Mouse (Mus musculus): ENCODE results near the gene Dtnbp1. TPM values are rescaled to one million over a fixed set of nuclear protein-coding genes. Genes with fewer than 3 reads are reported as not detected.
A peak's percentile ranks its signal among the peaks of the same experiment; 100 is the strongest.

Gene Dtnbp1
- total and polyA plus RNA-seq, 2 experiments = 32.5 to 57.4 TPM

- 91% methylated on average over 6 of the region's 6 CpGs for WGBS
- H3K27me3 ChIP-seq (ENCODE audit: control insufficient read depth, insufficient read depth, low read length) = no peaks in the 10 kb centered on the region
- no peak for DNase-seq (ENCODE audit: extremely low read depth, low read depth, low spot score)
- H3K36me3 ChIP-seq (ENCODE audit: control insufficient read depth, insufficient read depth, low read length) = no peaks in the 10 kb centered on the region
- H3K4me3 ChIP-seq (ENCODE audit: insufficient read depth, low read depth, low read length) = no peak overlapping the region
- no peak overlapping the region for H3K9ac ChIP-seq (ENCODE audit: low read depth, low read length)
- no peaks in the 10 kb centered on the region for H3K4me1 ChIP-seq (ENCODE audit: control insufficient read depth, insufficient read depth, low read length)
- no peak overlapping the region for H3K27ac ChIP-seq (replicated peaks; ENCODE audit: insufficient read depth, low read depth, low read length)
- no peaks in the 10 kb centered on the region for H3K79me2 ChIP-seq (ENCODE audit: control insufficient read depth, insufficient read depth, low read length)
- no peak for TF ChIP-seq CTCF (IDR thresholded peaks at IDR 0.05; ENCODE audit: low read depth, low read length)
- TF ChIP-seq POLR2A (IDR thresholded peaks at IDR 0.05; ENCODE audit: extremely low read depth, insufficient read depth, low read length) = no peak
Measured at GRCm38 (mm10) chr13:45007726-45008125, 5.8 kb upstream of the Dtnbp1 start.

GRCm38 (mm10) chr13:45006483-45006882 is 4.5 kb upstream of the Dtnbp1 start:
- no peak for DNase-seq (ENCODE audit: extremely low read depth, low read depth, low spot score)
- H3K4me3 ChIP-seq (ENCODE audit: insufficient read depth, low read depth, low read length) = no peak overlapping the region

GRCm38 (mm10) chr13:45005861-45006260 is 3.9 kb upstream of the Dtnbp1 start:
- peak; percentile 21 for DNase-seq (ENCODE audit: extremely low read depth, low read depth, low spot score)
- Histone ChIP-seq H3K27me3 (ENCODE audit: control insufficient read depth, insufficient read depth, low read length) (no peaks in the 10 kb centered on the region), H3K9ac (ENCODE audit: low read depth, low read length) (no peak overlapping the region), H3K79me2 (ENCODE audit: control insufficient read depth, insufficient read depth, low read length) (no peaks in the 10 kb centered on the region; the same call in 1 of the 2 replicates), H3K36me3 (ENCODE audit: control insufficient read depth, insufficient read depth, low read length) (no peaks in the 10 kb centered on the region), H3K4me1 (ENCODE audit: control insufficient read depth, insufficient read depth, low read length) (peaks cover 2% of the 10 kb centered on the region; the same call in 1 of the 2 replicates), H3K4me3 (ENCODE audit: insufficient read depth, low read depth, low read length) (no peak overlapping the region), H3K27ac (replicated peaks; ENCODE audit: insufficient read depth, low read depth, low read length) (no peak overlapping the region)
- 68% methylated on average over 7 of the region's 7 CpGs for WGBS
- no peak for TF ChIP-seq POLR2A (IDR thresholded peaks at IDR 0.05; ENCODE audit: extremely low read depth, insufficient read depth, low read length)
- TF ChIP-seq CTCF (IDR thresholded peaks at IDR 0.05; ENCODE audit: low read depth, low read length) = no peak

More at GRCm38 (mm10) chr13:45006483-45006882, 4.5 kb upstream of the Dtnbp1 start:
- no peak overlapping the region for H3K27ac ChIP-seq (replicated peaks; ENCODE audit: insufficient read depth, low read depth, low read length)
- no peak overlapping the region for H3K9ac ChIP-seq (ENCODE audit: low read depth, low read length)
- H3K79me2 ChIP-seq (ENCODE audit: control insufficient read depth, insufficient read depth, low read length) = no peaks in the 10 kb centered on the region; the same call in 1 of the 2 replicates
- 82% methylated on average over 5 of the region's 5 CpGs for WGBS
- H3K36me3 ChIP-seq (ENCODE audit: control insufficient read depth, insufficient read depth, low read length) = no peaks in the 10 kb centered on the region
- no peaks in the 10 kb centered on the region for H3K27me3 ChIP-seq (ENCODE audit: control insufficient read depth, insufficient read depth, low read length)
- 0 out of 2 replicates have a peak, but pooled peaks cover 1% of the 10 kb centered on the region for H3K4me1 ChIP-seq (ENCODE audit: control insufficient read depth, insufficient read depth, low read length)
- TF ChIP-seq POLR2A (IDR thresholded peaks at IDR 0.05; ENCODE audit: extremely low read depth, insufficient read depth, low read length) (no peak), CTCF (IDR thresholded peaks at IDR 0.05; ENCODE audit: low read depth, low read length) (peak; percentile 35; the same call in 1 of the 2 replicates)

GRCm38 (mm10) chr13:45004987-45005592 is 3.1 kb upstream of the Dtnbp1 start:
- H3K27me3 ChIP-seq (ENCODE audit: control insufficient read depth, insufficient read depth, low read length) = no peaks in the 10 kb centered on the region

GRCm38 (mm10) chr13:45003026-45003425 is 1.1 kb upstream of the Dtnbp1 start:
- H3K36me3 ChIP-seq (ENCODE audit: control insufficient read depth, insufficient read depth, low read length) = 0 out of 2 replicates have a peak, but pooled peaks cover 3% of the 10 kb centered on the region
- peaks cover 15% of the 10 kb centered on the region for H3K79me2 ChIP-seq (ENCODE audit: control insufficient read depth, insufficient read depth, low read length)
- 76% methylated on average over 5 of the region's 5 CpGs for WGBS
- no peaks in the 10 kb centered on the region for H3K27me3 ChIP-seq (ENCODE audit: control insufficient read depth, insufficient read depth, low read length)
- peaks cover 5% of the 10 kb centered on the region; the same call in 1 of the 2 replicates for H3K4me1 ChIP-seq (ENCODE audit: control insufficient read depth, insufficient read depth, low read length)
- TF ChIP-seq POLR2A (IDR thresholded peaks at IDR 0.05; ENCODE audit: extremely low read depth, insufficient read depth, low read length) (no peak), CTCF (IDR thresholded peaks at IDR 0.05; ENCODE audit: low read depth, low read length) (no peak)
- no peak overlapping the region for H3K4me3 ChIP-seq (ENCODE audit: insufficient read depth, low read depth, low read length)
- H3K27ac ChIP-seq (replicated peaks; ENCODE audit: insufficient read depth, low read depth, low read length) = no peak overlapping the region
- H3K9ac ChIP-seq (ENCODE audit: low read depth, low read length) = no peak overlapping the region
- DNase-seq (ENCODE audit: extremely low read depth, low read depth, low spot score) = no peak

More at GRCm38 (mm10) chr13:45004987-45005592, 3.1 kb upstream of the Dtnbp1 start:
- Histone ChIP-seq H3K4me1 (ENCODE audit: control insufficient read depth, insufficient read depth, low read length) (peaks cover 5% of the 10 kb centered on the region; the same call in 1 of the 2 replicates), H3K9ac (ENCODE audit: low read depth, low read length) (no peak overlapping the region), H3K36me3 (ENCODE audit: control insufficient read depth, insufficient read depth, low read length) (no peaks in the 10 kb centered on the region), H3K4me3 (ENCODE audit: insufficient read depth, low read depth, low read length) (no peak overlapping the region), H3K79me2 (ENCODE audit: control insufficient read depth, insufficient read depth, low read length) (peaks cover 3% of the 10 kb centered on the region; the same call in 1 of the 2 replicates), H3K27ac (replicated peaks; ENCODE audit: insufficient read depth, low read depth, low read length) (no peak overlapping the region)
- no peak for TF ChIP-seq CTCF (IDR thresholded peaks at IDR 0.05; ENCODE audit: low read depth, low read length)
- TF ChIP-seq POLR2A (IDR thresholded peaks at IDR 0.05; ENCODE audit: extremely low read depth, insufficient read depth, low read length) = no peak
- 85% methylated on average over 5 of the region's 5 CpGs for WGBS
- no peak for DNase-seq (ENCODE audit: extremely low read depth, low read depth, low spot score)

Data from liver, adult 2 months (tissue).